Mouse (Mus musculus) B cell, adult 2 months (primary cell): ENCODE measurements around the gene Slc37a4.
A peak's percentile ranks its signal among the peaks of the same experiment; 100 is the strongest.
"Not testable (repeated sequence)": the region's sequence is repeated elsewhere in the genome, so short reads cannot be mapped to it uniquely, and the experiment has no call there.

ENCODE experiments used
- DNase-seq, 2 experiments: peaks; one replicate each; pipeline ENCODE4 v3.0.0; 2022

Gene Slc37a4

DNA sequence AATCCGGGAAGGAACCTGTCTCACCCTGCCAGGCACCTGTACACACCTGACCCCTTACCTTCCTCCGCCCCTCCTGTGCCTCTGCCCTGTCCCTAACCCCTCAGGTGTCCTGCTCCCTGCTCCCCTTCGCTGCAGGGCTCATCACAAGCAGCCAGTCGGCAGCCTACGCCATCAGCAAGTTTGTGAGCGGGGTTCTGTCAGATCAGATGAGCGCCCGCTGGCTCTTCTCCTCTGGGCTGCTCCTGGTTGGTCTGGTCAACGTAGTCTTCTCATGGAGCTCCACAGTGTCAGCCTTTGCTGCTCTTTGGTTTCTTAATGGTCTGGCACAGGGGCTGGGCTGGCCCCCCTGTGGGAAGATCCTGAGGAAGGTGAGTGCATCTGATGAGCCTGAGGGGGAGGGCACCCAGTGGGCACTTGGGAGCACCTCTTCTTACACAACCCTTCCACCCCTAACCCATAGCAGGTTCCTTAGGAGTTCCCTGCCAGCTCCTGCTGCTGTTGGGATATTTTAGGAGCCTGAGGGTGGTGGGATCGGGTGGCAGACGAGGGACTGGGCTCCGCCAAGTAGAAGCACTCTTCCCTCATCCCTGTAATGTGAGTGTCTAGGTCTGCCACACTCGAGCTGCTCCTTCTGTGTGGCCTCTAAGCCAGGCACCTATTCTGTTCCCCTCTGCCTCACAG, 2.6 kb downstream of the Slc37a4 start:
- DNase-seq: no peak

- DNase-seq: no peak
Observed at GRCm38 (mm10) chr9:44399795-44400114, 3.1 kb downstream of the Slc37a4 start.

DNA sequence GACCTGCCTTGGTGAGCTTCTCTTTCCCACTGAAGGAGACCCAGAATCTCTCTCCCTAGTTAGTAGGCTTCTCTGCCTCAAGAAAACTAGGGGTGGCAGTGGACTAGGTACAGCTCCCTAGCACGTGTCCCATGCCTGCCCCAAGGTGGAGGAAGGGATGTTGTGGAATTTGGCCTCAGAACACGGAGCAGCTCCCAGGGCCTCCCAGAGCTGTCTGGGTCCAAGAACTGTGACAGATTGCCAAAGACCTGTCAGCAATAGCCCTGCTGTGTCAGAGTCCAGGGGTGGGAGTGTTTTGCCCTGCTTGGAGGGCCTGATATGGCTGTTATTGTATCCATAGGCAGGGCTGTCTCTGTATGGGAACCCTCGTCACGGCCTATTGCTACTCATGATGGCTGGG, 4.4 kb downstream of the Slc37a4 start:
- DNase-seq: no peak

DNA sequence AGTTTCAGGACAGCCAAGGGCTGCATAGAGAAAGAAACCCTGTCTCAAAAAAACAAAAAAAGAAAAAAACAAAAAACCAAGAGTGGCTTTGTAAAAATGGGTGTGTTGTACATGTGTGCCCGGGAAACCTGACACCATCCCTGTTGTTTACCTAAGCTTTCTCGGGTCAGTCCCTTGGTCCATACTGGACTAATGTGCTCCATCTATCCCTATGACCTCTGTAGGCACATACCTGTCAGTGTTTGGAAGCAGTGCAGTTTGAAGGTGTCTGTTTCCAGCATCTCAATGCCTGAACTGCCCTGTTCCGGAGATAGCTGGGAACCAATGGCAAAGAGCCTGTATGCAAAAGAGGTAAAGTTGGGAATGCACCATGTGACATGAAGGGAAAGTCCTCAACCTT, 8.4 kb downstream of the Slc37a4 start:
- no peak for DNase-seq

- DNase-seq: peak; percentile 95 to 96
Observed at GRCm38 (mm10) chr9:44406906-44407751, 10.5 kb downstream of the Slc37a4 start, which contains the start of the genes Rps25 and Trappc4. Gene Rps25, plus strand, starts transcription at chr9:44407139. Gene Trappc4, minus strand, starts transcription at chr9:44407600.

GRCm38 (mm10) chr9:44407752-44408097, 11.1 kb downstream of the Slc37a4 start:
- no peak for DNase-seq

DNA sequence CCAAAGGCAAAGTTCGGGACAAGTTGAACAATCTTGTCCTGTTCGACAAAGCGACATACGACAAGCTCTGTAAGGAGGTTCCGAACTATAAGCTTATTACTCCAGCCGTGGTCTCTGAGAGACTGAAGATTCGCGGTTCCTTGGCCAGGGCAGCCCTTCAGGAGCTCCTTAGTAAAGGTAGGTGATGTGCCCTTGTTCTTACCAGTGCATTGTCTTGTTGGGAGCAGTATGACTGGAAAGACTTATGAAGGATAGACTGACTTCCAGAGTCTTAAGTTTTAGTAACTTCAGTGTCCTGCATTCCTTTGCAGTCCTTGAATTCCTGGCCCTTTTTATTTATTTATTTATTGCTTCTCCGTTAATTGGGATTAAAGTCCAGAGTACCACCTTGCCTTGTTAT, 12.0 kb downstream of the Slc37a4 start:
- DNase-seq: not testable (repeated sequence)

DNA sequence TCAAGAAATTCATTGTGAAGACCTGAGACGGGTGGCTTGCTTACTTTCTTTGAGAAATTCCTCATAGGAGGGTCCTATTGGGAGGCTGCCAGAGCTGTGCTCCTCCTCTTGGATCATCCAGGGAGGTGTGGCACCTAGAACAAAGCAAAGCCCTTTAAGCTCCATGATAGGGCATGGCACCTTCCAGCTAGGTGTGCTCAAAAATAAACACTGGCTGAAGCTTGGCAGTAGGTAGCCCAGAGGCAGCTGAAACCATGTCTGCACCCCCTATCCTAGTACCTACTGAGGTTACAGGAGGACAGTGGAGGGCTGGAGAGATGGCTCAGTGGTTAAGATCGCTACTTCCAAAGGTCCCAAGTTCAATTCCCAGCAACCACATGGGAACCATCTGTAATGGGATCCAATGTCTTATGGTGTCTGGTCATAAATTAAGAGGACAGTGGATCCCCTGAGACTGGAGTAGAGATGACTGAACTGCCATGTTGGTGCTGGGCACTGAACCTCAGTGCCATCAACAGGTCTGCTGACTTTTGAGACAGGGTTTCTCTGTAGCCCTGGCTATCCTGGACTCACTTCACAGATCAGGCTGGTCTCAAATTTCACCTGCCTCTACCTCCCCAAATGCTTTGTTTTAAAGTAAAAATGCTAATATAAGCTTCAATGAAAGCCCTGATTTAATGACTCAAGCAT, 14.1 kb downstream of the Slc37a4 start:
- DNase-seq: no peak

DNA sequence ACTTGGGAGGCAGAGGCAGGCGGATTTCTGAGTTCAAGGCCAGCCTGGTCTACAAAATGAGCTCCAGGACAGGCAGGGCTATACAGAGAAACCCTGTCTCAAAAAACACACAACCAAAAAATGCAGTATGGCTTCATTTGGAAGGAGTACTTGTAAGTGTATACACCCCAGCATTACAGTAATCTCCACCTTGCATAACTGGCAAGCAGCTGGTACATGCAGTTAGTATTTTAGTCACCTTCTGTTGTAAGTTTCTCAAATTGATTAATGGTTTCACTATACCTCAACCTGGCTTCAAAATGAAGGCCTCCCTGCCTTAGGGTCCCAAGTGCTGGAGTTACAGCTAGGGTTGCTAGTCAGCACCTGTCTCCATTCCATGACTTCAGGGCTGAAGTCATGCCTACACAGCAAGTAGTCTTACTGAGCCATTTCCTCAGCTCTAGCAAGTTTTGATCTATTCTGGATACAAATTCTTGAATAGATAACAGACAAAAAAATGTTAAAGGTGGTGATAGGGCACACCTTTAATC, 15.0 kb downstream of the Slc37a4 start:
- no peak for DNase-seq

DNA sequence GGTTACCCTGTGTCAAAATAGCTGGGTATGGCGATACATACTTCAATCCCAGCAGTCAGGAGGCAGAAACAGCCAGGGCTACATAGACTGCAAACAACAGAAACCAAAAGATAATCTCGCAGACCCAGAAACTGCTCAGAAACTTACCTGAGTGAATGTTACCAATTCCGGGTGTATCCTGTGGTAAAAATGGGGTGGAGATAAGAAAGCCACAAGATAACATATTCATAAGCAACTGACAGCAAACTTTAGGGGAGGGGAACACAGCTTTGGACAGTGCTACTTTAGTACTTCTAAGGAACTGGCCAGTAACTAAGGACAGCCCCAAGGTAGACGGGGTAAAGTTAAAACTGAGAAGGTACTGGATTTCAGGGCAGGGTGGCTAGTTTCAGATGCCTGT, 15.7 kb downstream of the Slc37a4 start:
- DNase-seq: no peak

- no peak for DNase-seq
Observed at GRCm38 (mm10) chr9:44412781-44413180, 16.1 kb downstream of the Slc37a4 start.

DNA sequence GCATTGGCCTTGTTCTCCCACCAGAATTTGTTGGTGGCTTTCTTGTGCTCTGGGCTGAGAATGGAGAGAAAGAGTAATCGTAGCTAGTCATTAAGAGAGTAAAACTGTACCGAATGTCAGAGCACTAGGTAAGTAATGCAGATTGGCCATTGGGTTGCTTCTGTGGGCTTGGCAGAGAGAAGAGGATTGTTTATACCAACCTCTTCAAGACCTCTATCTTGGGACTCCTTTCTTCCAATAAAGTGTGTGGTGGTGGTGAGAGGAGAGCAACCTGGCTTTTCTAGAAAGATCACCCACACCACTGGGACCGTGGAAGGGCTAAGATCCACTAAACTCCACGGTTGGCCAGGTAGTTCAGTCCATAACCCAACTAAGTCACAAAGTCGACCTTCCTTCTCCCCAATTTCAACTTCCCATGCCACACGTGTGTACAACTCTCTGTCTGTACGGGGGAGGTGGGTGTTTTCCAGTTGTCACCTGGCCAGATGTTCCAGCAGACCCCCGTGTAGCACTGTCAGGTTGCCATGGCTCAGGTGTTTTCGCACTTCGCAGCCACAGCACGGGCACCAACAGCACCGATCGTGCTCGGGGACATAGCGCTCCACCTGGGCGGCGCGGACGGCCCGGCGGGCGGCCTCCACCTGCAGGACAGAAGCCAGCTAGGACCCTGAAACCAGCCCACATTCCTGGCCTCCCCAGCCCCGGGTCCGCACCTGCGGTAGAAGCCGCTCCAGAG, 20.7 kb downstream of the Slc37a4 start:
- DNase-seq: no peak

- peak; percentile 95 for DNase-seq
Observed at GRCm38 (mm10) chr9:44417892-44418363, 21.3 kb downstream of the Slc37a4 start.

- no peak for DNase-seq
Observed at GRCm38 (mm10) chr9:44418519-44419385, 22.1 kb downstream of the Slc37a4 start, which contains the start of gene Ccdc84. Gene Ccdc84, minus strand, starts transcription at chr9:44418569.

DNA sequence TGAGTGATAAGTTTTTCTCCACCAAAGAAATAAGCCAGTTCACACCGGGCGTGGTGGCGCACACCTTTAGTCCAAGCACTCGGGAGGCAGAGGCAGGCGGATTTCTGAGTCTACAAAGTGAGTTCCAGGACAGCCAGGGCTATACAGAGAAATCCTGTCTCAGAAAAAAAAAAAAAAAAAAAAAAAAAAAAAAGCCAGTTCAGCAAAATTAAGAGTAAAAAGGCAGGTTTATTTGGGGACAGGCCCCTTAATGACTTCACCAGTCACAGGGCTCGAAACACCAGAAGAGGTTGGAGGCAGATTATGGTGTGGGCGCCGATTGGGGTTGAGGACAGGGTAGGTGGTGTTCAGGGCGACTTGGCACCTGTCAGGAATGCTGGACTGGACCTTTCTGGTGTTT, 23.1 kb downstream of the Slc37a4 start:
- DNase-seq: not testable (repeated sequence)

- peak; percentile 22 to 26 for DNase-seq
Observed at GRCm38 (mm10) chr9:44420280-44420898, 23.7 kb downstream of the Slc37a4 start.

GRCm38 (mm10) chr9:44423576-44423975, 26.9 kb downstream of the Slc37a4 start:
- DNase-seq: no peak

DNA sequence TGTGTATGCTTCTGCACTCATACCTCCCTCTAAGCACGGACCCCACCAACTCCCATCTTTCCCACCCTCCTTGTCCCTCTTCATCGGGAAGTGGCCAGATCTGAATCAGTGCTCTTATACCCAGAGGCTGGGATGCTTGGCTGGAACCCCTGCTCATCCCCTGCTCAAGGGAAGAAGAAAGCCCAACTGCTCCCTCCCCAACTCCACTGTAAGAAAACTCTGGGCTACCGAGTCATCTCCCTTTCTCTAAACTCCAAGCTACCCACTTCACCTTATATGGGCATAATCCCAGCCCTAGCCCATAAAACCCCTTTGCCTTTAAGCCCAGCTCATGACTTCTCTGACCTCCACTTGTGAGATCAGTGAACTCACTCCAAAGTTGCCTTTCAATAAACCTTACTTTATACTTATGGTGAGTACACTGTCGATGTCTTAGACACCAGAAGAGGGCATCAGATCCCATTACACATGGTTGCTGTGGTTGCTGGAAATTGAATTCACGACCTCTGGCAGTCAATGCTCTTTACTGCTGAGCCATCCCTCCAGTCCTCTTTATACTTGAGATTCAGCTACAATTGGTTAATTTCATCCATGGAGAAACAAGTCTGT, 36.0 kb downstream of the Slc37a4 start:
- no peak for DNase-seq

DNA sequence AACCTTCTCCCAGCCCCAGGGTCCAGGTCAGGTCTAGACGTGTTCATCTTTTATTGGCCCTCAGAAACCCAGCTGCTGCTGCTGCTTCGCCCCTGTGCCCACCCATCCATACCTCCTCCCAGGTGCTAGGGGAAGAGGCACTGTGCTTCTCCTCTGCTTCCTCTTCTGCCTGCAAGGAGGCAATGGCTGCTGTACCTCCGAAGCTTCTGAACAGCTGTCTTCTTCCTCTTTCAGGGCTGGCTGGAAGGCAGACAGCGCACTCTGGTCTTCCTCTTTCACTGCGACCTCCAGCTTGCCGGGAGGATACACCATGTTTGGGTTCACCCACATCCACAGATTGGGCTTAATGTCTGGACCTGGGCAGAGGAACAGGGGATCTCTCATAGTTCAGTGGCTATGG, 39.1 kb downstream of the Slc37a4 start:
- DNase-seq: peak; percentile 66 to 67

- no peak for DNase-seq
Observed at GRCm38 (mm10) chr9:44440961-44441360, 44.3 kb downstream of the Slc37a4 start, which contains the start of gene Foxr1. Gene Foxr1, minus strand, starts transcription at chr9:44441136.
